Mouse (Mus musculus) adrenal gland, postnatal 25 days (tissue): ENCODE results near the gene Rasl11a. TPM values are rescaled to one million over a fixed set of nuclear protein-coding genes. Genes with fewer than 3 reads are reported as not detected.

Experiments
- DNase-seq: peaks from one replicate; pipeline ENCODE4 v3.0.0; 2021; ENCODE audit warnings: mixed read lengths
- long read RNA-seq: library from polyadenylated mRNA; stranded (forward); transcript quantifications from one replicate; pipeline ENCODE4 v2.0.0, GENCODE M21; 2021
- total RNA-seq: library from RNA; stranded (reverse); gene quantifications from 2 replicates; pipeline ENCODE4 v1.2.3, GENCODE M21; 2021

The Rasl11a gene
- total RNA-seq: 5.6 and 9.5 TPM in 2 replicates
- long read RNA-seq, transcript Rasl11a-201 (4 exons, 1,126 nt): major isoform, 8 of 9 reads
- long read RNA-seq, partial matches to known transcripts: 0 of 9 reads
- long read RNA-seq, other reads (novel, unspliced or antisense): 1 of 9 reads

GRCm38 (mm10) chr5:146844945-146845365 lies at the start of gene Rasl11a:
TSS of gene Rasl11a (plus strand) at chr5:146845071.
- DNase-seq: peak; percentile 89

- DNase-seq: no peak
Measured at GRCm38 (mm10) chr5:146795728-146796127, 49.1 kb upstream of the Rasl11a start.

- no peak for DNase-seq
Measured at GRCm38 (mm10) chr5:146798031-146798430, 46.8 kb upstream of the Rasl11a start.

- DNase-seq: no peak
Measured at GRCm38 (mm10) chr5:146806004-146806430, 38.9 kb upstream of the Rasl11a start.

GRCm38 (mm10) chr5:146809951-146810350 lies 34.9 kb upstream of the Rasl11a start:
- DNase-seq: no peak

GRCm38 (mm10) chr5:146812866-146813265 lies 32.0 kb upstream of the Rasl11a start:
- no peak for DNase-seq

- no peak for DNase-seq
Measured at GRCm38 (mm10) chr5:146813421-146813820, 31.4 kb upstream of the Rasl11a start.

- DNase-seq: no peak
Measured at GRCm38 (mm10) chr5:146815394-146815793, 29.5 kb upstream of the Rasl11a start.

GRCm38 (mm10) chr5:146817583-146817982 lies 27.3 kb upstream of the Rasl11a start:
- DNase-seq: no peak

- DNase-seq: peak; percentile 45
Measured at GRCm38 (mm10) chr5:146818906-146819623, 25.8 kb upstream of the Rasl11a start.

GRCm38 (mm10) chr5:146823005-146823404 lies 21.9 kb upstream of the Rasl11a start:
- no peak for DNase-seq

- DNase-seq: no peak
Measured at GRCm38 (mm10) chr5:146829528-146829927, 15.3 kb upstream of the Rasl11a start.

GRCm38 (mm10) chr5:146832435-146832768 lies 12.5 kb upstream of the Rasl11a start:
- no peak for DNase-seq

GRCm38 (mm10) chr5:146832769-146833448 lies 12.0 kb upstream of the Rasl11a start, which contains the start of gene Rpl21:
TSS of gene Rpl21 (plus strand) at chr5:146832890.
- DNase-seq: peak; percentile 91

- no peak for DNase-seq
Measured at GRCm38 (mm10) chr5:146833673-146834201, 11.1 kb upstream of the Rasl11a start.

GRCm38 (mm10) chr5:146834959-146835358 lies 9.9 kb upstream of the Rasl11a start:
- DNase-seq: no peak

GRCm38 (mm10) chr5:146837967-146838720 lies 6.7 kb upstream of the Rasl11a start:
- no peak for DNase-seq

GRCm38 (mm10) chr5:146838836-146839648 lies 5.8 kb upstream of the Rasl11a start:
- DNase-seq: no peak

GRCm38 (mm10) chr5:146839760-146840159 lies 5.1 kb upstream of the Rasl11a start:
- DNase-seq: no peak

- no peak for DNase-seq
Measured at GRCm38 (mm10) chr5:146840422-146840821, 4.4 kb upstream of the Rasl11a start.

GRCm38 (mm10) chr5:146841301-146841700 lies 3.6 kb upstream of the Rasl11a start:
- DNase-seq: no peak

- no peak for DNase-seq
Measured at GRCm38 (mm10) chr5:146841996-146842395, 2.9 kb upstream of the Rasl11a start.
